Mouse (Mus musculus) right cerebral cortex, adult 18-20 months (tissue): ENCODE measurements around the gene Slc1a6.
"Not testable (repeated sequence)": the region's sequence is repeated elsewhere in the genome, so short reads cannot be mapped to it uniquely, and the experiment has no call there.

Experiments used
- DNase-seq: peaks from one replicate; pipeline ENCODE4 v3.0.0; 2022; ENCODE audit warnings: mixed read lengths

The Slc1a6 gene

GRCm38 (mm10) chr10:78779981-78780651, at the start of gene Slc1a6:
Gene Slc1a6 (plus strand): TSS chr10:78780496.
- DNase-seq: peak; percentile 58

GRCm38 (mm10) chr10:78739821-78740220, 40.5 kb upstream of the Slc1a6 start:
- DNase-seq: no peak

GRCm38 (mm10) chr10:78743721-78744120, 36.6 kb upstream of the Slc1a6 start:
- DNase-seq: no peak

GRCm38 (mm10) chr10:78745453-78746232, 34.7 kb upstream of the Slc1a6 start:
- DNase-seq: no peak

- DNase-seq: peak; percentile 32
Measured at GRCm38 (mm10) chr10:78747035-78747721, 33.1 kb upstream of the Slc1a6 start.

GRCm38 (mm10) chr10:78748161-78748560, 32.1 kb upstream of the Slc1a6 start:
- no peak for DNase-seq

GRCm38 (mm10) chr10:78748946-78749345, 31.4 kb upstream of the Slc1a6 start:
- no peak for DNase-seq

GRCm38 (mm10) chr10:78752452-78753191, 27.7 kb upstream of the Slc1a6 start, which contains the start of gene Ccdc105:
Gene Ccdc105 (minus strand): TSS chr10:78753065.
- DNase-seq: peak; percentile 86

- DNase-seq: peak; percentile 74
Measured at GRCm38 (mm10) chr10:78756021-78756420, 24.3 kb upstream of the Slc1a6 start.

GRCm38 (mm10) chr10:78765570-78765969, 14.7 kb upstream of the Slc1a6 start:
- no peak for DNase-seq

GRCm38 (mm10) chr10:78775830-78776229, 4.5 kb upstream of the Slc1a6 start:
- DNase-seq: no peak

- peak; percentile 14 for DNase-seq
Measured at GRCm38 (mm10) chr10:78779527-78779926, 769 bp upstream of the Slc1a6 start.

- DNase-seq: peak; percentile 94
Measured at GRCm38 (mm10) chr10:78787566-78788087, 7.3 kb downstream of the Slc1a6 start.

GRCm38 (mm10) chr10:78790561-78790960, 10.3 kb downstream of the Slc1a6 start:
- no peak for DNase-seq

GRCm38 (mm10) chr10:78801449-78801848, 21.2 kb downstream of the Slc1a6 start:
- DNase-seq: no peak

GRCm38 (mm10) chr10:78812358-78813060, 32.2 kb downstream of the Slc1a6 start:
- peak; percentile 87 for DNase-seq

- DNase-seq: not testable (repeated sequence)
Measured at GRCm38 (mm10) chr10:78840456-78840855, 60.2 kb downstream of the Slc1a6 start.

GRCm38 (mm10) chr10:78852066-78852465, 71.8 kb downstream of the Slc1a6 start, which contains the start of gene Olfr1356:
Gene Olfr1356 (minus strand): TSS chr10:78852166.
- no peak for DNase-seq
